Mouse (Mus musculus) kidney, postnatal 25 days (tissue): ENCODE data around the gene Zp2.

Source experiments
- DNase-seq, 2 experiments: peaks; one replicate each; pipeline ENCODE4 v3.0.0; 2021; ENCODE audit warnings: mixed read lengths in 2 of 2

The Zp2 gene

DNA sequence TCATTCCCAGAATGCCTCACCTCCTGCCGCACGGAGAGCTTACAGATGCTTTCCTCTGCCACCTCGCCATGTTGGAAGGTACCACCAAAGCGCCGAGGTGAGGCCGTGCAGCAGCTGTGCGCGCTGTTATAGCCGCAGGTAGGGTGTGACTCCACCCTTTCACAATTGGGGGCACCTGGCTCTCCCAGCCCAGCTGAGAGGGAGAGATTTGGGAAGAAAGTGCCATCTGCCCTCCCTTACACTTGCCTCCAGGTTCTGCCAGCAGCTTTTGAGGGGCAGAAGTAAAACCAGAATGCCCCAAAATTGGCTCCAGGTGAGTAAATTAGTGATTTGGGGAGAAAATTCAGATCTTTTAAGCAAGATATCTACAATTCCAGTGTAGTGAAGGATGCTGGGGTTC, at the start of gene Zp2:
Gene Zp2 (minus strand): TSS at position 101 of the 400 bp plus-strand sequence.
- DNase-seq: no peak

DNA sequence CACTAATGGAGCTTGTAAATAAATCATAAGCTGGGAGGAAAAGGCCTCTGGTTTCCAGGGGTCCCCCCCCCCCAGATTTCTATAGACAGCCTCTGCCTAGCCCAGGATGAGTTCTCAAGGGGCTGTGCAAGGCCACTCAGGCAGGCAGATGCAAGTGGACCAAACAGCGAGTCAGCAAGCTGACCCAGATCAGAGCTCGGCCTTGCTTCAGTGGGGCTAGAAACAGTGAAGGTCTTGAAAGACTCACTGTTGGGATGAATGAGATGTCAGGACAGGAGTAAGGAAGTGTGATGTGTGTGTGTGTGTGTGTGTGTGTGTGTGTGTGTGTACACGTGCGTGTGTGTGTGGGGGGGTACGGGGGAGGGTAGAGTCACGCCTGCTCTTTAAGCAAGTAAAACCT, 47.7 kb upstream of the Zp2 start:
- no peak for DNase-seq

GRCm38 (mm10) chr7:120192207-120192606, 47.1 kb upstream of the Zp2 start:
- DNase-seq: no peak

- peak; percentile 86 to 94 for DNase-seq
Measured at GRCm38 (mm10) chr7:120190150-120190665, 45.1 kb upstream of the Zp2 start.

DNA sequence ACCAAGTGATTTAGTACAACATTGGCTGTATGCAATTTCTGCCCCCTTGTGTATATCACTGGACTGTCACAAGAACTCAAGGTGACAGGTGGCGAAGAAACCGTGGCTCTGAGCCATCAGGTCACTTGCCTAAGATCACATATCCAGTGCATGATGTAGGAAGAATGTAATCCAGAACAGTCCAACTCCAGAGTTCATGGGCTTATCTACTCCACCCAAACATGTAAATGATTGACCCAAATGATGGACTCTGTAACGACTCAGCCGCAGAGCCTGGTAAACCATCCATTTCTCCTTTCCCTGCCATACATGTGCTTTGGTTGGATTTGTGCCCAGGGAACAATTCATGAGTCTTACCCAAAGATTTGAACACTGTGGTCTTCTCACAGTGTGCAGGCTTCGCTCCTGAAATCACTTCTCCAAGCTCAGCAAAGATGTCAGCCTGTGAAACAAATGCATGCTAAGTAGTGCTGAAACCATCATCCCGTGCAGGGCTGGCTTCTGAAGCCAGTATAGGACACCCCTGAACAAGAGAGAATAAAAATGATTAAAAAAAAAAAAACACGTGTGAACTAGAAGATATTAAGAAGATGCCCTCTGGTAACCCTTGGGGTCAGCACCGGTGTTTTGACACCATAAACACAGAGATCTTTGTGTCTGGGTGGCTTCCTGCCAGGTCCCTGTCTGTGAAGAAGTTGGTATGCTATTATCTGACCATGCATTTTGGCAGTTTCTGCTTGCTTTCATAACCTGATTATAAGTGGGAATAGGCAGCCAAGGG, 44.5 kb upstream of the Zp2 start:
- DNase-seq: peak; percentile 82 to 83

- peak; percentile 30 to 58 for DNase-seq
Measured at GRCm38 (mm10) chr7:120188946-120189345, 43.9 kb upstream of the Zp2 start.

- DNase-seq: no peak
Measured at GRCm38 (mm10) chr7:120182891-120183290, 37.8 kb upstream of the Zp2 start.

DNA sequence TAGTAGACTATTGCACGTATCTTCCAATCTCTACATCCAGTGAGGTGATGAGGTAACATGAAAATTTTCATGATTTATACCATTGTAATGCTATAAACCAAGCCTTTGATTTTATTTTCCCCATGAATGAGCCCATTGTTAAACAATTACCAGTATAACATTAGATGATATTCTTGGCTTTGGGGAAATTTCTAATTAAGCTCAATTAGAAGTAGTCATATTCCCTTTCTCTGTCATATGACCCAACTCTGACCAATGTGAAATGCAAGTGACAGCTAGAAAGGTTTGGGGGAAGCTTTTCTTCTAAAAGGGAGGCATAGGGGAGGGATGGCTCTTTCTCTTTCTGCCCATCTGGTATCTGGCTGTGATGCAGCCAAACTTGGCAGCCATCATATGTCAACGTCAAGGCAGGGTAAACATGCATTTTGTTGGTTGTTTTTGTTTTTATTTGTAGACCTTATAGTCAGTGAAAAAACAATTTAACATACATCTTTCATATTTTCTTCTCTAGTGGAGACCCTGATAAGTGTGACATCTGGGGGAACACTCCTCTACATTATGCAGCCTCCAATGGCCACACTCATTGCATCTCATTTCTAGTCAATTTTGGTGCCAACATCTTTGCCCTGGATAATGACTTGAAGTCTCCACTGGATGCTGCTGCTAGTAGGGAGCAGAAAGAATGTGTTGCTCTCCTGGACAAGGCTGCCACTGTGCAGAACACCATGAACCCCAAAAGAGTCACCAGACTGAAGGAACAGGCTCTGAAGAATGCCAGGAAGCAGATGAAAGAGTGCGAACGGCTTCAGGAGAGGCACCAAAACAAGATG, 36.5 kb upstream of the Zp2 start:
- DNase-seq: no peak

DNA sequence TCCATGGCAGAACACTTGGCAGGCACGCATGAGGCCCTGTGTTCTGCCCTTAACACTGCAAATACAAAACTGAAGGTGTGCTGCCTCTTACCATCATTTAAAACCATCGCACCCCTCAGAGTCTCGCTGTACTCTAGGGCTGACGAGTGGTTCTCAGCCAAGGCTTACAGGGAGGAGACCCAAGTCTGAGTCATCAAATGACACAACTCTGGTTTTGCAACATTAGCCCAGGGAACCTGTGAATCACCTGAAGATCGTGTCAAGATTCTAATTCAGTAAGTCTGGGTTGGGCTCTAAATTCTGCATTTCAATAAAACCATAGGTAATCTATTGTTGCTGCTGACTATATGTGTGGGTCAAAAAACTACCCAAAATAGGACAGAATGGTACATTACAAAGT, 35.5 kb upstream of the Zp2 start:
- DNase-seq: no peak

GRCm38 (mm10) chr7:120178935-120179334, 33.8 kb upstream of the Zp2 start:
- no peak for DNase-seq

- no peak for DNase-seq
Measured at GRCm38 (mm10) chr7:120177611-120178010, 32.5 kb upstream of the Zp2 start.

GRCm38 (mm10) chr7:120174723-120175504, 29.8 kb upstream of the Zp2 start:
- no peak for DNase-seq

GRCm38 (mm10) chr7:120173603-120174244, 28.6 kb upstream of the Zp2 start, which contains the start of gene Anks4b:
Gene Anks4b, plus strand, starts transcription at chr7:120173858.
- peak; percentile 90 to 95 for DNase-seq

DNA sequence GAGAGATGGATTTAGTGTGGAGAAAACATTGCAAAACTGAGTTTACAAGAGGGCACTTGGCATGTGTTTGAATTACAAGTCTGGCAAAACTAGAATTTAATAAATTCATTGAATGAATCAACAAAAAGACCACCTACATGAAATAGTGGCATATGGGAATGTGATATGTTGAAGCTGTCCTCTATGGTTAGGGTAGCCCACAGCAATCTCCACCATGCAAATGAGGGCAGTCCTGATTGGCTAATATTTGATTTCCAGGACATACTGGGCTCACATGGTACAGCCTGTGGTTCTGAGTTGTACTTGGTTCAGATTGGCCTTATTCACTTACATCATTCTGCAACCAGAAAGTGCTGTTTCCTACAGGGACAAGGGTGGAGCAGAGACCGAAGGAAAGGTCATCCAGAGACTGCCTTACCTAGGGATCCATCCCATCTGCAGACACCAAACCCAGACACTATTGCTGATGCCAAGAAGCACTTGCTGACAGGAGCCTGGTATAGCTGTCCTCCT, 27.2 kb upstream of the Zp2 start:
- DNase-seq: no peak

GRCm38 (mm10) chr7:120163581-120164251, 18.6 kb upstream of the Zp2 start:
- peak; percentile 46 to 76 for DNase-seq

- DNase-seq: peak in 1 of 2 experiments; percentile 50
Measured at GRCm38 (mm10) chr7:120158121-120158613, 13.1 kb upstream of the Zp2 start.

DNA sequence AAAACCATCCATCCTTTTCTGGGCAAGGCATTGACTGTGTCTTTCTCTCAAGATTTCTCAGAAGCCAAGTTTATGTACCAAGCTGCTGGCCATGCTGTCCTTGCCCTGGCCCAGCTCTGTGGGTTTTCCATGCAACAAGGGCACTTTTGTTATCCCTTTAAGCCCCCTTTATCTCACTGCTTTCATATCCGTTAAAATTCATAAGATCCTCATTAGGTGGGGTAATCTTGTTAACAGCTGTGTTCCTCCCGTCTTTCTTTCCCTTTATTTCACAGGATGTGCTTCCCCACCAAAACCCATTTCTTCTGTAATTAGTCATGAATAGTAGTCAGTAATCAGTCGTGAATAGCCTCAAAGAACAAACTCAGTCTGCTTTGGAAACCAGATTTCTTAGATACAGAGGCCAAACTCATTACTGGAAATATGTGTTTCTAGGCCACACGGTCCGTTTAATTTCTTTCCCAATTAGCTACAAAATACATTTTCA, 12.5 kb upstream of the Zp2 start:
- no peak for DNase-seq

DNA sequence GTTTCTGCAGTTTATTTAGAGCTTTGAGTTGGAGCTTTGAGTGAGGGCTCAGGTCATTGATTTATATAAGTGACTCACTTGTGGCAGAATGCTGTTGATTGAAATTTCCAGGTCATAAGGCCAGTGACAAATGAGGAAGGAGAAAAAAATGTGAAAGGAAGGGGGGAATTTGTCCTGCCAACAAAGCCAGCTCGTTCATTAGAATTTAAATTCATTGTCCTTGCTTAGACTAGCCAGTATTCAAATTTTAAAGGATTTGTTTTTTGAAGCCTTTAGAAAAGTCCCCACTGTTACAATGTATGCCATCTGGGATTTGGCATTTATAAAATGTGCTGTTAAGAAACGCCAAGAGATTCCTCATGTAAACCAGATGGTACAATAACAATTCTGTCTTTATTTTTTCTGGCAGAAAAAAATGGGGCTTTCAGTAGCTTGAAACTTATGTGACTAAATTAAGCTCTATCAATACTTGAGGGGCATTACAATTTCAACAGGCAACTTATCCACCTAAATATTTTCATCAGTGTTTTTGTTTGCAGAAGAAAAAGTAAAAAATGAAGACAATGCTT, 11.8 kb upstream of the Zp2 start:
- DNase-seq: no peak

DNA sequence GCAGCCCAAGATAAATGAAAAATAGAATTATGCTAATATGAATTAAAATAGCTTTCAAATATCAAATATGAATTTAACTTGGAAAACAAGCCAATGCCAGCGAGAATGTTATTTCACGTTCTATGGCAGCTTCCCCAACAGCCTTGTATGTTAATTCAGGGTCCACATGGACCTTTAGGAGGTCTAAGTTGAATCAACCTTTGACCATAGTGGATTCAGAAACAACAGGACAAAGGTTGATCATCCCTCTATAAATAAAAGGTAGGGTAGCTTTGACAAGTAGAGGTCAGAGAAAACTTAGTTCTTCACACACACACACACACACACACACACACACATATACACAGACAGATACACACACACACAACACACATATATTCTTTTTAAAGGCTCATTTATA, 5.8 kb upstream of the Zp2 start:
- no peak for DNase-seq

DNA sequence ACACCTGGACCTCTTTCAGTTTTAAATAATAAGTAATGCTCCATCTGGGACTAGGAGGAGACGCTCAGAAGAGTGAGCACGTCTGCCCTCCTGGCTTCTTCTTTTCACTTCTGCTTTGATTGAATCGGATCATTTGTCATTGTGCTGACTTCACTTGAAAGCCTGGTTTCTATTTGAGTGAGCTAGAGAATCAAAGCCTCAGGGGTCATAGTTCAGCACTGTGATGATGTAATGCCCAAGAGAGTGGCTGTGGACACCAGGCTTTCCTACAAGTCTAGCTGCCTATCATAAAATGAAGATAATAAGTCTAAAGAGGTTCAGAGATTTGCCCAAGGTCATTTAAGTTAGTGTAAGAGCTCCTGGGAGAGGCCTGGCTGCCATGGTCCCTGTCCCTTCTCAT, 5.2 kb upstream of the Zp2 start:
- DNase-seq: peak; percentile 41 to 48

GRCm38 (mm10) chr7:120142743-120143142, 2.3 kb downstream of the Zp2 start:
- DNase-seq: no peak
